Mouse (Mus musculus) natural killer cell, adult 2 months (primary cell): ENCODE data around the gene Cab39l.

Experiments
- DNase-seq, 2 experiments: peaks; one replicate each; pipeline ENCODE4 v3.0.0; 2022; ENCODE audit warnings: low spot score in 2 of 2

Gene Cab39l

DNA sequence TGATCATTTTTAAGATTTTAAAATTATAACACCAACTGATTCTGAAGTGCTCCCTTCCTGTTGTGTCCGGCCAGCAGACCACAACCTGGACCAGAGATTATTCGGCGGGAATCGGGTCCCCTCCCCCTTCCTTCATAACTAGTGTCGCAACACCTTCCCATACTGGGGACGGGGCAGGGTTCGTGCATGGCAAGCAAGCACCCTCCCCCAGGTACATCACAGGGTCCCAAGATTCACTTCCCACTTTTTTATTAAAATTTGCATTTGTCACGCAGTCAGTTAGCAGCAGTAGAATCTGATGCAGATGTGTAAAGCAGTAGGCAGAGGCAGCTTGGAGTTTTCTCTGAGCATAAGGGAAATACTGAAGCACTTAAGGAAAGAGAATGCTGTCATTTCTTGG lies 64.1 kb downstream of the Cab39l start:
- no peak for DNase-seq

DNA sequence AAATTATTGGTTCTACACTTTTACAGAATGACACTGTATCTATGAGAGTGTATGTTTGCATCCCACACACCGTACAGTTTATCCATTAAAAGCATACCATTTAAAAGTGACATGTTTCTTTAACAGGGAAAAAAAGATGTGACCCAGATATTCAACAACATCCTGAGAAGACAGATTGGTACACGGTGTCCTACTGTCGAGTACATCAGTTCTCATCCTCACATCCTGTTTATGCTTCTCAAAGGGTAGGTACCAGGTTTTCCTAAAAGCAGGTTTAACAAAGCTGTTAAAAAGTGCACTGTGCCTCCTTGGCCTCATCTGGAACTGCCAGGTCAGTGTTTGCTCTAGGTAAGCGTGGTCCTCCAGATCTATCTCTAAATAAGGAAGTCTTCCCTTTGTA lies 65.4 kb downstream of the Cab39l start:
- no peak for DNase-seq

DNA sequence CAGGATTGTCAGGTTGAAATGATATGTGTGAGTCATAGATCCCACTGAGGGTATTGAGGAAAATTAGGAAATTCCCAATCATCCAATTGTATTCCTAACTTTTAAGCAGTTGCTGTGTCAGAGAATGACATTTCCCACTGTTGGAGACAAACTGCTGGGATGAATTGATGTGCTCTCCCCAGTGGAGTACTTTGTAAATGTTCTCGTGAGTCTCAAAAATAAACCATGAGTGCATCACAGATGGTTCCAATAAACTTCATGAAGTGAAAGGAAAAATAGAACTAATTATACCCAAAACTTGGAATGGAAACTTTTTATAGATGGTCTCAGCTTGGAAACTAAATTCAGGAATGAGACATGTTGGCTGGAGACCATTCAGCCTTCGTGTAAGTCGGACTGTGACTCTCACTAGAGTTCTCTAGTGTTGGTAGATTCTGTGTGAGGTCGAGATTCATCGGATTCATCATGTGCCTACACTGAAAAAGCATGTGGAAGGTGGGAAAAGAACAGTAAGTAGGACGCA lies 73.2 kb downstream of the Cab39l start:
- DNase-seq = no peak

DNA sequence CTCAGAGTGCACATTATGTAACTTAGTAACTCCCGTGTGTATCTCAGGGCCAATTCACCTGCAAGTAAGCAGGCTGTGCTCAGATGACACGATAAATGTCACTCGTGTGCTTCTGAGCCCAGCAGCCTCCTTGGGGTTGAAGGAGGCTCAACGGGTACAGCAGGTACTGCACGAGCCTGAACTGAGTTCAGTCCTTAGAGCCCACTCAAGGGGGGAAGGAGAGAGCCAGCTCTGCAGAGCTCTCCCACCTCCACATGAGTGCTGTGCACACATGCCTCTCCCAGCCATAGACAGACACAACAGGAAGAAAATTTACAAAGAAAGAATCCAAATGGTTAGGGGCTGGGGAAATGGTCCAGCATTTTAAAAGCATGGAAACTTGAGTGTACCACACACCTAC lies 85.1 kb downstream of the Cab39l start:
- no peak for DNase-seq

DNA sequence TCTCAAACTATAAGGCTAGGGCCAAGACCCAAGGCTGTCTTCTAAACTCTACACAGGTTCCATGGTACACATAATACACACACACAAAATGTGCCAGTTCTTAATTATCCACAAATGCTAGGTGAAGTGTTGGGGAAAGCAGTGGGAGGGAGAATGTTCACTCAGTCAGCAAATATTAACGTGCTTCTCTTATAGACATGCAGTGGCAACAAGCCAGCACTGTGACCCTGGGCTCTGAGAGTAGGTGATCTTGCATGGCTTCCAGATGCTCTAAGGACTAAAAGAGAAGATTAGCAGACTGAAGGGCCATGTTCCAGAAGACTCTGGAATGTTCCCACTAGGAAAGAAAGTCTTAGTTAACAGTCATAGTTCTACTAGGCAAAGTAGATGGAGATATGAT lies 90.0 kb downstream of the Cab39l start:
- no peak for DNase-seq

DNA sequence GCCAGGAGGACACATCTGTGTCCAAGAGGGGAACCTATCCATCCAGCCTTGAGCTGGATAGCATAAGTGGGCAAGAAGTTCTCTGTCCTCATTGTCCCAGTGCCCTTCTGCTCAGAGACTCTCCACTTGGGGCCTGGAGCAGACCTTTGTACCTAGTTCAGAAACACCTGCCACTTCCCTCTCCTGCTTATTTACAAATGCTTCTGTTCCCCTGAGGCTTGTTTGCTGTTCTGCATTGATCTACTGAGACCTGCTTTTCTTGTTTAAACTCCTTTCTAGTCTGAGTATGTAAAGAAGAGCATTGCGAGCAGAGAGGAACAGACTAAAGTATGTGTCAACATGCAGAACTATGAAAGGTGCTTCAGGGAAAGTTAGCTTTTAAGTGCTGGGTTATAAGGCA lies 92.2 kb downstream of the Cab39l start:
- DNase-seq = no peak

DNA sequence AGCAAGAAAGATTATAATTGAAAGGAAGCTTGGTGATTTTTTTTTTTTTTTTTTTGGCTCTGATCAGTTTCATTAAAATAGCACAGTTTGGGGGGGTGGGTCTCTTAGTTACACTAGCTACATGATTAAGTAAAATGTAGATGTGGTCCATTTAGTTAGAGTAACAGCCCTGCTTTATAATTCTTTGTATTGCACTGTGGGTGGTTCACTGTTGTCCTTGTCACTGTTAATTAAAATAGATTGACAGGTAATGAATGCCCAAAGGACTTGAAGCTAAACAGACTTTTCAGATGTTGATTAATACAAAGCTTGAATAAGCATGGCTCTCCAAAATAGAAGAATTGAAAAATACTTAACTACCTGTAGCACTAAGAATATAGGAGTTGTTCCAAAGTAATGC lies 93.1 kb downstream of the Cab39l start:
- no peak for DNase-seq

DNA sequence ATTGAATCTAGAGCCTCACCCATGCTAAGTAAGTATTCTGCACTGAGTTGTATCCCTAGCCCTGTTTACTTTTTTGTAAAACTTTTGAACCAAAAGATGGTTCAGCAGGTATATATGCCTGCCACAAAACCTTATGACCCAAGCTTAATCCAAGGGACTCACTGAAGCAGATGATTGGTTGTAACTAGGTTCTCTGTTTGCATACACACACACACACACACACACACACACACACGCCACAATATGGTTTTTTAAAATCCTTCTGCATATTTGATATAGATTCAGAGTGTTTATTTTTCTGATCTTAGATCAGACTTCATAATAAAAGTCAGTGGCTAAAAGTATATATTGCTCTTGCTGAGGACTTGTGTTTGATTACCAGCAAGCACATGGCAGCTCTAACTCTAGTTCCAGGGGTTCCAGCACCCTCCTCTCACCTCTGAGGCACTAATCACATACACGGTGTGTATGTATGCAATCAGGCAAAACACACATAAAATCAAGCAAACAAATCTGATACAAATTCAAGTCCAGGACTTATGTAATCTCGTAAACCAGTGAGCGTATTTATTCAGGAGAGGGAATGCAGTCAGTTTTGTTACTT lies 97.2 kb downstream of the Cab39l start:
- DNase-seq = no peak

DNA sequence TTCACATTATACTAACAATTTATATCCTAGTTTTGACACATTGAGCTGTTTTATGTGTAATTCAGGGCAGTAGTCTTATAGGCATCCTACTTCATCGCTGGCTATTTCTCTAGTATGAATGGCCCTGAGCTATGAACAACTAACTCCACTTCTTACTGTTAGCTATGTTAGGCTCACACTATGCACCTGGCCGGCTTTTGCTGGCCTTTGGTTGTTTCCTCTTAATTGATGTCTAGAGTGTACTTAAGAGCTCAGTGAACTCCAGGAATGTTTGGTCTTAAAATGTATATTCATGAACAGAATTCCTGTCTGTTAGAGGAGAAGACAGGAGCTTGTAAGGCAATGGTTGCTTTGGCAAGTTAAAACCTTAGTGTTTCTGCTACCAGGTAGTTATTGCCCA lies 99.5 kb downstream of the Cab39l start:
- no peak for DNase-seq

DNA sequence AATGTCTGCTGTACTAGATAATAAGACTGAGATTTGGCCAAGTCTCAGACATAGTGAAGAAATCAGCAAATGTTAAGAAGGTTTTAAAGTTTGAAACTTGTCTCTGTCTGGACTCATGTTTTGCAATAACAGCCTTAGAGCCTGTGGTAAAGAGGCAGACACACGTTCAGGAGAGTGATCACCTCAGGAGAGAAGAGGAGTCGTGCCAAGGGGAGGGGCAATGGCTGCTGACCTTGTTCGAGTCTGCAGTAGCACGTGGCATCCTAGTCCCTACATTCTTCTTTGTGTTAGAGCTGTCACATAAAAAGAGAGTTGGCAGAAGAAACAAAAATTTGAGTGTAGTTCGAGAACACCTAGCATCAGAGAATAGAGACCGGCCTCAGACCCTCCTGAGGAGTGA lies 100.0 kb downstream of the Cab39l start:
- no peak for DNase-seq

DNA sequence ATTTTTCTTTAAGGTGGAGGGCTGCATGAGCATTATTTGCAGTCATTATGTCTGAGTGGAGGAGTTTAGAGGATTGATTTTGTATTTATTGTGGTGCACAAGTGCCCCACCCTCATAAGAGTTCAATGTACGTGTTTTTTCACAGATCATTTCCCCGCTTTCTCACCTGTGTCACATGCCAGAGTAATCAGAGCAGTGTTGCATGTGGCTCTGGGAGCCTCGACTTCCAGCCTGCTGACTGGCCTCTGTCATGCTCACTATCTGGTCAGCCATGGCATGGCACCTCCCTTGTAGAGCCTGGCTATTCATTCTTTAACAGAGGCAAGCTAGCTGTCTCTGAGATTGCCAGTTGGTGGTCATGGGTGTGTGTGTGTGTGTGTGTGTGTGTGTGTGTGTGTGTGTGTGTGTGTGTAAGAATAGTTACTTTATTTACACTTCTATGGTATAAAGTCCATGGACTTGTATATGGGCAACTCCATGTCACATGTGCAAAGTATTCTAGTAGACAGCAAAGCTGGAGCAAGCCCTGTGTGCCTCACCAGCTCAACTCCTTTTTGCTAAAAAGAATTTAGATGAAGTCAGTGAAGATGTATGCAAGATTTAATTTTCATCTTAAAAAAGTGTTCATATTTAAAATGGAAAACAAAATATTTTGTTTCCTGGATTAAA lies 102.5 kb downstream of the Cab39l start:
- no peak for DNase-seq

DNA sequence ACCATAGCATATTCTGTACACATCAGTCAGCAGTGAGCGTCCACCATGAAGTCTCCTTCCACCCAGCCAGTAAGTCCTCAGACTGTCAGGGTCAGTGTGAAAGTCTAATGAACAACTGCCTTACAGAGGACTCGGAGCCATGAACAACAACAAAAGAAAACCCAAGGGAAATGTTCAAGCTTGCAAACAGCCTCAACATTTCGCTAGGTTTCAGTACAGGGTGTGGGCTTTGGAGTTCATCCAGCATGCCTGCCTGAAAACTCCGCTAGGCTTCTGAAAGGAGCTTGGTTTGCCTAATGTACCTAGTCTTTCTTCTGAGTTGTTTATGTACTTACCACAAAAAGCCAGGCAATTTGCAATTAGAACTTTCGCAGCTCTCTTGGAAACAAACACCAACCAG lies 103.2 kb downstream of the Cab39l start:
- no peak for DNase-seq

DNA sequence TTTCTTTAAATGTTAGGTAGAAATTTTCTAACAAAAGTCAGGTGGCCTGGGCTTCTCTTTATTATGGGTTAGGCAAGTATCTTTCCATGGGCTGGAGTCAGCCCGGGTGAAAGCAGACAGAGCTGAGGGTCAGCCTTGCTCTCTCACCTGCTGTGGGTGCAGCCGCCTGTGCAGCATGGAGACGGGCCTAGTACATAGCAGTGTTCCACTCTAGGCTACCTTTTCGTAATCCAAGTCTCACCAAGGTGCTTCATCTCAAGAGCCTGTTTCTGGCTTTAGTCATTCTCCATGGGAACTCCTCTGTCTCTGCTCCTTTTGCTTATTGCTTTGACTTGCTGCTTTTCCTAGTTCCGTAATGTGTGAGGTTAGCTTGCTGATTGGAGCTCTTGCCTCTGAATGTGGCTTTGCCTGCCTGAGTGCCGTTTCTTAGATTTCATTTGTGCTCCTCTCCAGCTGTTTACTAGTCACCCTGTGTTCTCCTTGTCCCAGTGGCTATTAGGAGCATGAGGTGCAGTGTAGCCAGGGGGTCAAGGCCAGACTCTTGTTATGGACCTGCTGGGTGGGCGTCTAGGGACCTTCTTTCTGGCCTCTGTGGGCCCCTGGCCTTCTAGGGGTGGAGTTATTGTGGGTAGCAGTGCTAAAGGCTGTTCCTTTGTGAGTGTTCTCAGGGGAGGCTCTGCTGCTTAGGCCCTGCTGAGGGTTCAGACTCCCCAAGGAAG lies 105.5 kb downstream of the Cab39l start:
- no peak for DNase-seq

DNA sequence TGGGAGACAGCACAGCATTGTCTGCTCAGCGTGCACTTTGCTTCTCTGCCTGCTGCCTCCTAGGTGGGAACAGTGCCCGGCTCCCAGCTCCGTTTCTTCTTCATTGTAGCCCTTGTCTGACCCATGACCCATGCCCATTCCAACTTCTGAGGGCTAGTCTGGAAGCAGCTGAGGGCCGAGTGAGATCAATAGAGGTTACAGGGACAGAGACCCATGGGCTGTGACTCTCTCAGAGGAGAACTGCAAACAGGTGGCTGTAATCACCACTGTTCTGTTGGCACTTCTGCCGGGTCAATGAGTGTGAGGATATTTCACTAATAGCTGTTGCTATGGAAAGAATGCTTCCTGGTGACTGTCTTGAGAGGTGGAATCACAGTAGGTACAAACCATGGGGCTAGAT lies 106.8 kb downstream of the Cab39l start:
- DNase-seq = no peak

DNA sequence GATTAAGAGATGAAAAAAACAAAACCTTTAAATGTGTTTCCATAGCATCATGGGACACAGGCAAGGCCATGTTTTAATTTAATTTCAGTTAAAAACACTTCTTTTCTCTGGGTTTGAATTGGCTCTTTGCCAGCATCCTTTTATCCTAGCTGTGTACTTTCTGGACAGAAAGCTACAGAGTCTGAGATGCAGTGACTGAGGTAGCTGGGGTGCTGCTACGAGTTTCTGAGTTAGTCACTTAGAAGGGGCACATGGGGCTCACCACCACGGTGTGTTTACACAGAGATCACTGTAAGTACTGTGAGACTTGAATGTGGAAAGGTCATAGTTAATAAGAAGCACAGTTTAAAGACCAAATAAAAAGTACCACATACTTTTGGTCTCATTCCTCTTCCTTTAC lies 107.8 kb downstream of the Cab39l start:
- no peak for DNase-seq

DNA sequence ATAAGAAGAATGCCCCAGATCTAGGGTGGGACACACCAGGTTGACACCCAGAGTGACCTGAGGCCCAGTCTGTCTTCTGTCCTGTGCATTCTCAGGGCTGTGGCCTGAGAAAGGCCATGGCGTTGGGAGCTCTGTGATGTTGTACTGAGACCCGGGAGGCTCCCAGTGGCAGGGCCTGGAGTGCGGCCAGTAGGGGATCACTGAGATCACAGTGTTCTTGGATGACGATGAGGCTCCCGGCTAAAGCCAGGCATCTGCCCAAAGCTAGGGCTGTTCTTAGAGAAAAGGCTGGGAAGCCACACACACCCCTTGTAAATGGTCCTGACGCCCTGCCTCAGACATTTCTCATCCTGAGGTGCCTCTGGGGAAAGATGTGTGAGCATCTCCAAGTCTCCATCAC lies 108.3 kb downstream of the Cab39l start:
- no peak for DNase-seq

DNA sequence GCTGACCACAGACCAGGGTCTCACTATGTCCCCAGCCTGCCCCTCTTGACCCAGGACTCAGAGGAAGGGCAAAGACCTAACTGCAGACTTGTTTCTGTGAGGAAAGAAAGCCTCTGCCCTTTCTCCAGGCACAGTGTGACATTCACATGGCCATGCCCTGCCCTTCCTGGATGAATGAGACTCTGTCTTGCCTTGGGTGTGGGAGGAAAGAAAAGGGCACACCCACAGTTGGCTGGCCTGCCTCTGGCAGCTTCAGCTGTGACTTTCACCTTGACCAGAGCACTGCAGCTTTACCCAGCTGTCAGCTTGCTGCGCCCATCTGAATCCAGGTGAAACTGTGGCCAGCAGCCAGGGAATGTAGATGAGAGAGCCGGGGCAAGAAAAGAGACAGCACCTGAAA lies 110.1 kb downstream of the Cab39l start:
- no peak for DNase-seq

DNA sequence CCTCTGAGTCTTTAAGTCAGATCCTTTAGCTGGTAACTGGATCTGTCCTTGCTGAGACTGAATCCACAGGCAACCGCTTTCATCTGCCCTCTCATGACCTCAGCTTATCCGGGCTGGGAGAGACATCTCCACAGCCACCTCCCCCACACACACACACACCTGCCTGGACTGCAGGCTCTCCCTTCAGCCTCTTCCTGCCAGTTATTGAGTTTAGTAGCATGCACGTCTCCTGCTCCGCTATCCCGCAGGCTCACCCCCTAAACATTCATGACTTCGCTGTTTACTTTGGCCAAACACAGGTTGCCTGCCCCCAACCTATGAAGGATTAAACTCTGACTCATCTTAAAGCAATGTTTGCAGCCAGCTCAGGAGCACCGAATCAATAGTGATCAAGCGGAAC lies 111.2 kb downstream of the Cab39l start:
- no peak for DNase-seq

DNA sequence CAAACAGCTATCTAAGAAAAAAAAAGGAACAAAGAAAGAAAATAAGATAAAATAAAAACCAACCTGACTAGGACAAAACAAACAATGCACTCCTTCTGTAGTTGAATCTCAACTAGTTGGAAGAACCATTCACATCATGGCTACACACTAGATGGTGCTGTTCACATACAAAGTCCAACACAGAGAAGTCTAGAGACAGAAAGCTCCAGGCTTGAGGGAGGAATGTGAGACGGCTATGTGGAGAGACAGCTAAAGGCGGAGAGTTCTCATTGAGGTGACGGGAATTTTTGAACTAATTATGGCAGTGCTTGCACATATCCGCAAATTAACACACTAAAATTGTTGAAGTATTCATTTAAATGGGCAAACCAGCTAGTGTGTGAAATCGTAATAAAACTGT lies 113.3 kb downstream of the Cab39l start:
- no peak for DNase-seq

DNA sequence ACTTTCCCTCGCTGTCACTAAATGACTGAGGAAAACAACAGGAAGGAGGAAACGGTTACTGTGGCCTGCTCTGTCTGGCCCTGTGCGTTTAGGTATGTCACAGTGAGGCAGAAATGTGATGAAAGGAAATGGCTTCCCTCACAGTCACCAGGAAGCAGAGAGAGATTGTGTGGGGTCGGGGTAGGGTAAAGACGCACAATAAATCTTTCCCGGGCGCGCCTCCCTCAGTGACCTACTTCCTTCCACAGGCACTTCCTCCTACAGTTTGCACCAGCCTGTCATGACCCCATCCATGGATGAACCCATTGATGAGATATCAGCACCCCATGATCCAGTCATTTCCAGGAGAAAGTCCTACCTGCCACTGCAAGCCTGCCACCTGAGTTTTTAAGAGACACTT lies 114.2 kb downstream of the Cab39l start:
- no peak for DNase-seq

DNA sequence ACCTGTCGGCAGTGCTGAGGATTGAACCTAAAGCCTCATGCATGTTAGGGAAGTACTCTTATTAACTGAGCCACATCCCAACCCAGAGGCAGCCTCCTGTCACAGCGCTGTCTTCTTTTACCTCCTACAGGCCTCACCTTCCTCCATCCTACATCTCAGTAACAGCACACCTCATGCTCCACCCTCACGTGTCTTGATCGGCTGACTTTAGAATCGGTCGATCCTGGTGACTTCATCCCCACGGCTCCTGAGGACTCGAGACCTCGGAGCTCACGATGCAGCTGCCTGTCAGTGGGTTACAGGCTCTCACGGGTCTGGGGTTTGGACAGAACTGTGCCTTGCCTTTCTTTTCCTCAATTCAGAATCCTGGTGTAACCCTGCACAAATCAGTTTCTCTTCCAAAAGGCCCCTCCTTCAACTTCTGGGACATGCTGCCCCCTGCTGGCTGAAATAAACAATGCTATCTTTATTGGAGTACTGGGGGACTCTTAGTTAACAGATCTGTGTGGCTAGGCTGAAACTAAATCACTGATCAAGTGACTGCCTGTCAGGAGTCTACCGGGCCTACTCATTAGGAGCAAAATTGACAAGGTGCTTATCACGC lies 115.3 kb downstream of the Cab39l start:
- DNase-seq = peak; percentile 49 to 61

DNA sequence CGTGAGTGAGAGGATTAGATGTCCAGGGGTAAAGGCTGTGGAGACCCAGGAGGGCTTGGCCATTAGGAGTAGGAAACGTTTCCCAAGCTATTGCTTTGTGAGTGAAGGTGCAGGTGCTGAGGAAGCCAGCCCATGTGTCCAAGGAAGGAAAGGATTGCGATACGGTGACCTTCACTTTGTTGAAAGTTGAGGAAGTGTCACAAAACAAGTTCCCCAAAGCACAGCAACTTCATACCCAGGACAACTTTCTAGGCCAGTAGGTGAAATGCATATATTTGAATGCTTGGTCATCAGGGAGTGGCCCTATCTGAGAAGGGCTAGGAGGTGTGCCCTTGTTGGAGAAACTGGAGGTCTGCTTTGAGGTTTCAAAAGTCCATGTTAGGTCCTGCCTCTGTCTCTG lies 116.3 kb downstream of the Cab39l start:
- DNase-seq = no peak

DNA sequence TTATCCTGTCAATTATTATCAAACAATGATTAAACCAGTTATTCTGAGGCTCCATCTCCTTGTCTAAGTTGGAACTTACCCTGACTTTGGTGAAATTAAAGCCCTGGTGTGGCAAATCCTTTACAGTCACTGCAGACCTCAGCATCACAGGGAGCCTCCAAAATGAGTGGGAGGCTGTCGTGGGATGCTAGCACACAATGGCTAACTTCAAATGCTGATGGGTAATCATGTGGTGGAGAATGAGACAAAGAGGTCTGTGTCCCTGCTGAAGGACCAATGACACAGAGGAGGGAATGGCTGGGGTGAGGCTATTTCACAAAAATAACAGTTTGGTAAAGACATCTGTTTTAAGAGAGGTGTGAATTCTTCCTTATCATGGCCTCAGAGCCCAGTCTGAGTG lies 117.1 kb downstream of the Cab39l start:
- no peak for DNase-seq
